Mouse (Mus musculus): ENCODE results near the gene Lrrc59. TPM values are rescaled to one million over a fixed set of nuclear protein-coding genes. Genes with fewer than 3 reads are reported as not detected.
"Not testable (repeated sequence)": the region's sequence is repeated elsewhere in the genome, so short reads cannot be mapped to it uniquely, and the experiment has no call there.

Lrrc59 gene
- total RNA-seq, 2 experiments from 2014 or later = 40.4 to 51.2 TPM

DNA sequence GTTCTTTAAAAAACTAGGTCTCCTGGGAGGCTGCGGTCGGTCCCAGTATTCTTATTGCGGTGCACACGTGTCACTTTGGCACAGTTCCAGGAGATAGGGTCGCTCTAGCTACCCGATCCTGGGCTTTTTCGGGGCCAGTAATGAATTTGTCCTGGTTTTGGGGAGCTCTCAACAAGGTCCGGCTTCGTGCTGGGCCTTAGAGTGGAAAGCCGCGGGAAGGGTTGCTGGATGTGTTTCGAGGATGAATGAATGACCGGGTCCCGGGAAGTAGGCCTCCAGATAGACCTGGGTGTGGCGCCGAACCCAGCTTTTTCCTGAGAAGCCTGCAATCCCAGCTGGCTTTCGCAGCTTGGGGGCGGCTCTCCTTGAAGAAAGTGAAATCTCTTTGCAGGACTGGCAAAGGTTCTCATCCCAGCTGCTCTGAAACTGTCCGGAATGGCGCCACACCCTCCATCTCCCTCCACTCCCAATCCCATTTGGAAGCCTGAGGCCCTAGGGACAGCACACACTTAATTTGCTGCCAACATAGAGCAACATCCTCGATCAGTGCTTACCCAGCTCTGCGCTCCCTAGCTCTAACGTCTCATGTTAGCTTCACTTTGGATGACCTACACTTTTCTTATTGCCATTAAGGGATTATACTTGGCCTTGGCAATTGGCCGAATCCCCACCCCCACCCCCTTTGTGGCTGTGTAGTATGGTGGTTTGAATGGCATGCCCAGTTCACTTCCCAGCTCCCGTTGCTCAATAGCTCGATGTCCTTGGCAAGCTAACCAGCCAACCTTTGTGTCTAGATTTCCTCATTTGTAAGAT is 838 bp downstream of the Lrrc59 start:
- peak; percentile 36 for DNase-seq

DNA sequence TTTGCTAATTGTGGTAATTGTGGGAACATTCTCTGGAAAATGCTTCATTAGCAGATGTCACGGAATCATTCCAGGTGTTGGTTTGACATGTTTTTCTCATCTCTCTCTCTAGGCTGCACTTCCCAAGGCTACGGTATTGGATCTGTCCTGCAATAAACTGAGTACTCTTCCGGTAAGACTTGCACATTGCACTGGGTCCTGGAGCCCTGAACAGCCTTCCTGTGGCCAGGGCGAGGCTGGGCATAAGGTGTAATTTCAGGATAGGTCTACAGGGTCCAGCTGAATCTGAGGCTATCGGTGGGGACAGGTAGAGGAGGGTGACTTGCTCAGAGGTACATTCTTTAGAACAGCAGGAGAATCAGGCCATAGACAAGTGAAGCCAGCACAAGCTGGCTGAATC is 2.4 kb downstream of the Lrrc59 start:
- no peak for DNase-seq

DNA sequence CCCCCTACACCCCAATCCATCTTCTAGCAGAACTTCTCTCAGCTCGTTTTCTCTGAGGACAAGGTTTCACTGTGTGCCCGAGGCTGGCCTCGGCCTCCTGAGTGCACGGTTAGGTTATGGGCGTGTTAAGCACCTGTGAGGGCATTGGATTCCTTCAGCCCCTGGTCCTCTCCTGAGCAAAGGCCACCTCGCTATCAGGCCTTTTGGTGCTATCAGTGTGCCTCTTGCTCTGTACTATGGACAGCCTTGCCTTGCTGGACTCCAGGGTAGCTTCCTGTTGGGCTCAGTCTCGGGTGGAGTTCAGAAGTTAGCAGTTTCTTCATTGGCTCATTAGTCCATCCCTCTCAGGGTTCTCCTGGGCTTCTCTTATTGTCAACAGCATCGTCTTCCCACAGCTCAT is 3.4 kb downstream of the Lrrc59 start:
- DNase-seq = no peak

DNA sequence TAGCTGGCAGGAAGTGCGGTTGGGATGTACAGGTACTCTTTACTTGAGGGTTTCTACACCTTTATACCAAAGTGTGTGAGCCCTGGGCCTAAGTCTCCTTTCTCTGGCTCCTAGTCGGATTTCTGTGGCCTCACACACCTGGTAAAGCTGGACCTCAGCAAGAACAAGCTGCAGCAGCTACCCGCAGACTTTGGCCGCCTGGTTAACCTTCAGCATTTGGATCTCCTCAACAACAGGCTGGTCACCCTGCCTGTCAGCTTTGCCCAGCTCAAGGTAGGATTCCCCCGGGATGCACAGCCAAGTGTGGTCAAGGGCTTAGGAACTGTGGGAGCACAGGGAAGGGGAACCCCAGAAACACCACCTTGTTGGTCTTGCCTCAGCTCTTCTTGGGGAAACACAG is 4.9 kb downstream of the Lrrc59 start:
- no peak for DNase-seq

DNA sequence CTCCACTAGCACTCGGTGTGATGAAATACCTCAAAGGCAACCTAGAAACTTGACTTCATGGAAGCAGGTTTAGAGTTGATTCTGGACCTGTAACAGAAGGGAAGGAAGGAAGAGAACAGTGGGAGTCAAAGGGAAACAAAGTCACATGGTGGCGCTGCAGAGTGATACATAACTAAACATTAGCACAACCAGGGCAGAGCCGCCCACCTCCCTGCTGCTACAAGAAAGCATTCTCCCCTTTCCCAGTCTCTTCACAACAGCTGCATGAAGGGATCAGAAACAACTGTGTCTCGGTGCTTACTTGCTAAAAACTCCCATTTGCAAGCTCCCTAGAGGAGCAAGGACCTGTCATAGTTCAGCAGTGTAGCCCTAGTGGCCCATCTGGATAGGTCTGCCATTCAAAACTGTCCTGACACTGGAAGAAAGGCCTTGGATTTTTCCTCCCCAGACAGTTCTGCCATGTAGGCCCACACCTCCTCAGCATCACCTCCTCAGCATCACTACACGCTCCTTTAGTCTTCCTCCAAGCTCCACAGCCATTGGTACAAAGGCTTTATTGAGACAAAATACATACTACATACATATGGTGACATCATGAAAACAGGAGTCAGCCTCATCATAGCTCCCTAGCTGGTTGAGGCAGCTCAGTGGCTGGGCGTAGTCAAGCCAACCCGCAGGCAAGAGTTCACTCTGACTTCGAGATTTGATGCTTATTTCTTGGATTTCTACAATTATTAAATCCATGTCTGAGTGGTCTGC is 15.1 kb downstream of the Lrrc59 start:
- DNase-seq = no peak

DNA sequence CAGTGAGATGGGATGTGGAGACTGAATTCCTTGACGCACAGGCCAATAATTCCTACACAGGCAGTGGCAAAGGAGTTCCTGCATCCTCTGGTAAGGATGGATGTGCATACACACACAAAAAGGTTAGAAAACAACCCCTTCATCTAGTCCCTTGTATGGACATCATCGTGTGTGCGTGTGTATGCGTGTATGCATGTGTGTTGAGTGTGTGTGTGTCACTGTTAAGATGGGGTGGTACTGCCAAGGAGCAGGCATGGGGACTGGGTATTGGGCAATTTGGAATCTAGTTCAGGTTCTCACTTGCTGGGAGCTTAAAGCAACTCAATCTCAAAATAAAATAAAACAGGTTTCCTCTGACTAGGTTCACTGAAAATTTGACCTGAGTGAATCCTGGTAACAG is 16.9 kb downstream of the Lrrc59 start:
- no peak for DNase-seq

DNA sequence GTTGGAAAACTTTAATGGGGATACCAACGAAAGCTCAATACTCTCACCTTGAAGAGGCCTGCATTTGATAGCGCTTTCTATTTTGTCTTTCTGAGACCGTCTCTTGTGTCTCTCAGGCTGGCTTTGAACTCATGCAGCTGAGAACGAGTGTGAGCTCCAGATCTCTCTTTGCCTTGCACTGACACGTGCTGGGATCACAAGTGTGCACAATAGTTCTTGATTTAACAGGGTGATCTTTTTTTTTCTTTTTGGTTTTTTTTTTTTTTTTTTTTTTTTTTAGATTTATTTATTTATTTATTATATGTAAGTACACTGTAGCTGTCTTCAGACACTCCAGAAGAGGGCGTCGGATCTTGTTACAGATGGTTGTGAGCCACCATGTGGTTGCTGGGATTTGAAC is 21.7 kb downstream of the Lrrc59 start:
- DNase-seq = not testable (repeated sequence)

DNA sequence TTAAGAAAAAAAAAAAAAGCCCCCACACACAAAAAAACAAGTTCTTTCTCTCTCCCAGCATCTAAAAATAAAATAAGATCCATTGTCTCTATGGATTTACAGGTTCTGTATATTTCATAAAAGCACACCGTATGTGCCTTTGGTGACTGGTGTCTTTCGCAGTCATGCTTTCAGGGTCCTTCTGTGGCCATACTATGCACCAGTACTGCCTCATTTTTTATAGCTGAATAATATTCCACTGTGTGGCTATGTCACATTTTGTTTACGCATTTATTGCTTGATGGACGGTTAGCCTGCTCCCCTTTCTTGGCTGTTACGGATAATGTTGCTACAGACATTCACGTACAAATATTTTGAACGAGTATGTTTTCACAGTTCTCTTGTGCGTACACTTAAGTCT is 23.4 kb downstream of the Lrrc59 start:
- DNase-seq = no peak

DNA sequence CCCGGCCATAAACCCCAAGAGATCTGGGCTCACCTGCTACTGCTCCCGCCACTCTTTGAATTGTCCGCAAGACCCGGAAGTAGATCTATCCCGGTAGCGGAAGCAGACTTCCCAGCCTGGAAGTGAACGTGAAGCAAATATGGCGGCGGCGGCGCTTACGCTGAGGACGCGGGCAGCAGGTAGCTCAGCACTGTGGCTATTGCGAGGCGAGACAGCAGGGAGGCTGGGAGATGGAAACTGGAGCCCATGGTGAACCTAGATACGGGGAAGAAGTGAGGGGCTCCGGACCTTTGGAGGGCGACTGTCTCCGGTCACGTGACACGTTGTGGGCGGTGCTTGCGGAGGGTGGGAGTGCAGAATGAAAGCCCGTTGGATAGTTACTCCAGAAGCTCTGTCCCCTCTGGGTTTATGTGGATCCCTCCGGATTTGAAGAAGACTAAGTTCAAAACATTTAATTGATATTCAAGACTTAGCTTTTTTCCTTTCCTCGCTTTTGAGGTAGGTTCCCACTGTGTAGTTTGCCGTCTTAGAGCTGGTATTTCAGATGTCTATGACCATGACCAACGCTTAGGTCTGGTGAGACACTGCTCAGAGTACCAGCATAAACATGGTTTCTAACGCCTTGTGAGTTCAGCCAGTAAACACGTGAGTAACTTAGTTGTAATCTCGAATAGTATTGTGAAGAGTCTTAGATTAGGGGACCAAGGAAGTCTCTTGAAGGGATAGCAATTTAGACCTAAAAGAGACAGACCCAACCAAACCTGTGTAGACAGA is 24.3 kb downstream of the Lrrc59 start, which contains the start of the genes Mrpl27 and Eme1:
Gene Mrpl27 (plus strand): TSS at position 105 of the 774 bp plus-strand sequence.
Gene Eme1 (minus strand): TSS at position 302 of the 774 bp plus-strand sequence.
- DNase-seq = peak; percentile 87

DNA sequence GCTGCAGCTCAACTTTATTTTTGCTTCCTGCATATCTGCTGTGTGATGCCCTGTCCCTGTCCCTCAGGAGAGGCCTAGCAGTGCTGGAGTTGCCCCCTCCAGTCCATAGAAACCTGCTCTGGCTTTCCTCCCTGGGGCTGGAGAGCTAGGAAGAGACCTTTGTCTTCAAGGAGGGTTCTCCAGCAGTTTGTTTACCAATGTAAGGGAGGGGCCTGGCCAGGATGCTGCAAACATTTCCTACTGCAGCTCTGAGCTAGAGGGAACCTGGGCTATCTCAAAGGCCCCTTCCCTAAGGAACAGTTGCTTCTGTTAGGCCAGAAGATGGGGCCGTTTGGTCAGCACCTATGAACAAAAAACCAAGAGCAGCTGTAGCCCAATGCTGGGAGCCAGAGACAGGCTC is 31.8 kb downstream of the Lrrc59 start:
- no peak for DNase-seq

DNA sequence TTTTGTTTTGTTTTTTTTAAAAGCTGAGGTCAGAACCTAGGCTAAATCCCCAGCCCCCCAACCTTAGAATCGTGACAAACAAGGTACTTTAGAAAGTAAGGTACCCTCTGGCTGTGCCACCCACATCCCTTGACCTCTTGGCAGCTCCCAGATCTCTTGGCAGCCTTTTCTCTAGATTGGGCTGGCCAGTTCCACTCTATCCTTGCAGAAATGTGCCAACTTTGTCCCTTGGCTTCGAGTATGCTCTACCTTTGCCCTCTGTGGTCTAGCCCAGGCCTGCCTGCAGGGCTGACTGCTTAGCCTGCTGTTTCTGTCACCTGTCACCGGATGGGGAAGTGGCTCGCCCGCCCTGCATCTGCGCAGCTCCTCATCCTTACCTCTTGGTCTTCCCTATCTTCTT is 35.7 kb downstream of the Lrrc59 start:
- no peak for DNase-seq

DNA sequence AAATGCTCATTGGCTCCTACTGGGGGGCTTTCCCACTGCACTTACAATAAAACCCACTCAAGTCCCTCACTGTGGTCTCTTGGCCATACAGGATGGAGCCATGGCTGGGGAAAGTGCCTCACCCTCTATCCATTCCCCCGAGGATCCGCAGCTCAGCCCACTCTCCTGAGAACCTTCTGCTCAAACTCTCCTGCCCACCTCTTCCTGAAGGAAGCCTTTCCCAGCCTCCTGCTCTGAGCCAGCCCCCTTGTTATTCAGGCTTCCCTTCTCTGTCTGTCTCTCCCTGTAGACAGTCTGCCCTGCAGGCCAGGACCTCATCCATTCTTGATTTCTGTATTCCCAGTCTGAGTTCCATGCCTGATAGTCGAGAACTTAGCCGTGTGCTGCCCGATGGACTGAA is 45.4 kb downstream of the Lrrc59 start:
- DNase-seq = no peak

DNA sequence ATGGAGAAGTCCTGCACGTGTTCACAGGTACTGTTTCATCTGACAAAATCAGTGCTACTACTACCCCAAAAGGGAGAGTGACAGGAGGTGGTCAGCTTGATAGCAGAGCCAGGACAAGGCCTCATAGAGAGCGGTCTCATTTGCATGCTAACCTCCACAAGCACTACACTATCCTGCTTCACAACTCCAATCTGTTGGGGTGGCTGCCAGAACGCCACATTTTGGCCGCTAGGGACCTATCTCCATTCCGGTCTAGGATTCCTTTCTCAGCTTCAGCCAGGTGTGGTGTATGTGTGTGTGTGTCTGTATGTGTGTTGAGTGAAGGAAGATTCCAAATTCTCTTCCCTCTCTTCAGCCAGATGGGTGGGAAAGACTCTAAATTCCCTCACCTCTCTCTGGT is 45.9 kb downstream of the Lrrc59 start:
- no peak for DNase-seq

DNA sequence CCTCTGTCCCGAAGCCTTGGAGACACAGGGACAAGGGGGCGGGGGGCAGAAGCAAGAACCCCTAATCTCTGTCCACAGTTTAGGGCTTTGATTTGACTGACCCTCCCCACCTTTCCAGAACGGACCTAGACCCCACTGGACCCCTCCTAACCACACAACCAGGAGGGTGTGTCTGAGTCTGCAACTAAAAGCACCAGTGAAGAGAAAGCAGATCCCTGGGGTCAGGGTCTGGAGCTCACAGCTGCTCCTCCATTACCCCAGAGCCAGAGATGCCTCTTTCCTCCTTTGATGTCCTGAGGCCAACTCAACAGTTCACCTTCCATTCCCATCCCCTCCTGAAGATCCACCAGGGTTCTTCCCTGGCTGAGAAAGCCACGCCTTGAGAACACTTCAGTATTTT is 46.7 kb downstream of the Lrrc59 start:
- no peak for DNase-seq

DNA sequence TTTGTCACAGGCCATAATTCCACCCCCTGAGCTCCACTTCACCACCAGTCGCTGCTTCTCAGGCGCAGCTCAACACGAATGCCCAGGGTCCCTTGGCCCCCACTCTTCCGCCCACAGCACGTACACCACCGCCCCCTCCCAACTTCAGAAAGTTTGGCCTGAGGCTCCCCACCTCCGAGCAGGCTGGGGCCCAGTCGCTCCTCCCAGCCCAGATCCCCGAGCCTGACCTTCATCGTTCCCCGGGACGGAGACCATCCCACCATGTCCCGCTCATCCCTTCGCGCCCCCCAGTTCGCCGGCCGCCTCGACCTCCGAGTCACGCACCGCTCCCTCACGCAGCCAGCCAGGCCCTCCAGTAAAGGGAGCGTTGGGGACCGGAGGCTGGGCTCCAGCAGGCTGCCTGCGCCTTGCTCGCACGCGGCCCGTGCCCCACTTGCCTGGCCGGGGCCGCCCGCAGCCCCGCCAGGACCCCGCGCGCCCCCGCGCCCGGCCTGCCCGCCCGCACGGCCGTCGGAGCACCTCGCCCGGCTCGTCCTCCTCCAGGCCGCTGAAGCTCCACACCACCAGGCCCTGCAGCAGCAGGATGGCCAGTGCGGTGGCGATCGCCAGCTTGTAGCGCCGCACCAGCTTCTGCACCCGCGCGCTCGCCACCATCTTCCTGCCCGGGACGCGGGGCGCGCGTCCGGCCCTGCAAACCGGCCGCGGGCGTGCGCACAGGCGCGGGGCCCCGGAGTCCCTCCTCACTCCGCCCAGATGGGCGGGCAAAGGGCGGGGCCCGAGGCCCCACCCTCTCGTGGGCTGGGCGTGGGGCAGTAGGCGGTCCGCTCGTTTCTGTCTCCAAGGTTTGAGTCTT is 47.4 kb downstream of the Lrrc59 start, which contains the start of gene Xylt2:
Gene Xylt2 (minus strand): TSS at position 762 of the 853 bp plus-strand sequence.
- peak; percentile 92 for DNase-seq

DNA sequence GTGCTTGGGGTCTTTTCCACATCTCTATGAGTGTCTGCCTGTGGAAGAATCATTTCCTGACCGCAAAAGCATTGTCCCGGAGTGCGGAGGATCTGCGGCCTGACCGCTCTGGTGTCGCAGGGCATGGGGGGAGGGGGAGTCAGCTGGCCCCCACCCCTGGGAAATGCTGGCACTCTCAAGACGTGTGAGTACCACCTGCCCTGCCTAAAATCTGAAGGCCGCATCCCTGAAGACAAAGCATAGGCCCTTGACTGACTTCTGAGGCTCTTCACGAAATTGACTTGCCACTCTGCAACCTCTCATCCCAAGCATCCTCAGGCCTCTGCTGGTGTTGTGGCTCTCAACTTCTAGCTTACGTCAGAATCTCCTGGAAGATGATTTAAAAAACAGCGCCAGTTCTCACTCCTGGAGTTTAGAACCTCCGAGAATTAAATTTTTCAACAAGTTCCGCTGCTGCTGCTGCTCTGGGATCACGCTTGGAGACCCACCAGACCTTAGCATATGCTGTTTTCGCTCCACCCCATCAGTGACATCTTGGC is 48.1 kb downstream of the Lrrc59 start:
- DNase-seq = no peak

DNA sequence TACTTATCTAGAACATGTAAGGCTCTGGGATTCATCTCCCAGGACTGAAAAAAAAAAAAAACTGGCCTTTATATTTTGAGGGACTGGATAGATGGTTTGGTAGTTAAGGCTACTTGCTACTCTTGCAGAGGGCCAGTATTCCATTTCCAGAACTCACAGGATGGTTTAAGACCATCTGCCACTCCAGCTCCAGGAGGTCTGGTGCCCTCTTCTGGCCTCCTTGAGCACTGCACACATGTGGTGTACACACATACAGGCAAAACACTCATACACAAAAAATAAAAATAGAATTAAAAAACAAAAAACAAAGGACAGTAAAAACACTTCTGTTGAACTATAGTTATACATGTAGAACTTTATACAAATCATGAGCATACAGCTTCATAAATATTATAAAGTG is 51.1 kb downstream of the Lrrc59 start:
- DNase-seq = no peak

DNA sequence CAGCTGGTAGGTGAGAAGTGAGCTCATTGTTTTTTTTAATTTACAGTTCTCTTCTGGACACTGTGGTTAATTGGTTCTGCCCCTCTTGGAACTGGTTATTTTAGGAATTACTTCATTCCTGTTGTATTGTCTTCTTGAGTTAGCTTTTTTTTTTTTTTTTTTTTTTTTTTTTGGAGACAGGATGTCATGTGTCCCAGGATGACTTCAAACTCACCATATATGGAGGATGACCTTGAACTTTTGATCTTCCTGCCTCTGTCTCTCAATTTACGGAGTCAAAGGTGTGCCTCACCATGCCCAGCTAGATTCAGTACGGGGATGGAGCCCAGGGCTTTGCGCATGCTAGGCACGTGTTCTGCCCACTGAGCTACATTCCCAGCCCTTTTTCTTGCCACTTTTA is 52.1 kb downstream of the Lrrc59 start:
- DNase-seq = no peak

DNA sequence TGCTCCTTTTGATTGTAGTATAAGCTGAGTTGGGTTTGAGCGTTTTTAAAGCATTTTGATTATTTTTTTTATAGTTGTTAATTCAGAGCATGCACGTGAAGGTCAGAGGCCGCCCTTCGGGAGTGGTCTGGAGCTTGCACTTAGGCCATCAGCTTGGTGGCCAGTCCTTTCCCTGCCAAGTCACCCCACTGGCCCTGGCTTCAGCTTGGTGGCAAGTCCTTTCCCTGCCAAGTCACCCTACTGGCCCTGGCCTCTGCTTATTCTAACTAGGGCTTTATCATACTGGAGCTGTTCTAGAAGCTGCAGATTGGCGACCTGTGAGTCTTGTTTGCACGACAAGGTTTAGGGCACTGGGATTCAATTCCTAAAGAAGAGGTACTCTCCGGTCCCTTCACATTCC is 52.9 kb downstream of the Lrrc59 start:
- DNase-seq = no peak

DNA sequence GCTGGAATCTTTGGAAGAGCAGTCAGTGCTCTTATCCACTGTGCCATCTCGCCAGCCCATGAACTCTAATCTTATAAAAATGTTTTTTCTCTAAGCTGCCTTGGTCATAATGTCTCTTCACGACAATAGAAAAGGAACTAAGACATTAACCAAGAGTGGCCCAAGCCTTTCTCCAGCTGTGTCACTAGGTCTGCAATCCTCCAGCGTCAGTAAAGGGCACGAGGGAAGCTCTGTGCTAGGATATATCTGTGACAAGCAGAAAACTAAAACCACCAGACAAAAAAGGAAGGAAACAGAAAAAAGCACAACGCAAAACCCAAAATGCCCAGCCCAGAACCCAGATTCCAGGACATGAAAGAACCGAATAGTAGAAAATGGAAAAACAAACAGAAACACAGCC is 57.6 kb downstream of the Lrrc59 start:
- no peak for DNase-seq

DNA sequence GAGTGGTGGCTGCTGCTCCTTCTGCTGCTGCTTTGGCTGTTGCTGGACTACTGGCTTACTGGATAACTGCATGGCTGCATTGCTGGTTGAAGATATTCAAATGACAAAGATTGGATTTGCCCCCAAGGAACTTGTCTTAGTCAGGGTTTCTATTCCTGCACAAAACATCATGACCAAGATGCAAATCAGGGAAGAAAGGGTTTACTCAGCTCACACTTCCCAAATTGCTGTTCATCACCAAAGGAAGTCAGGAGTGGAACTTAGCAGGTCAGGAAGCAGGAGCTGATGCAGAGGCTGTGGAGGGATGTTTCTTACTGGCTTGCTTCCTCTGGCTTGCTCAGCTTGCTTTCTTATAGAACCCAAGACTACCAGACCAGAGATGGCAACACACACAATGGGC is 62.9 kb downstream of the Lrrc59 start:
- not testable (repeated sequence) for DNase-seq

Measured in gastrocnemius, postnatal 10 days (tissue).